Comparison of ENCODE assay signal across 8 mouse cellular contexts in genomic region chr4:127251963-127252585, GRCm38 (mm10). TPM values are rescaled to one million over a fixed set of nuclear protein-coding genes. Genes with fewer than 3 reads are reported as not detected.
DNase-seq lines count a peak whose midpoint lies in the region; ATAC-seq and TF ChIP-seq lines count a peak whose summit lies in the region.

No protein-coding gene starts in this region.

- no peaks in the 10 kb centered on the region for H3K27me3 ChIP-seq in forebrain, embryonic 14.5 days (replicated peaks; ENCODE audit: control insufficient read depth, insufficient read depth, low read length)
- no peaks in the 10 kb centered on the region for H3K27me3 ChIP-seq in forebrain, embryonic 10.5 days (ENCODE audit: poor library complexity, severe bottlenecking)
- H3K27me3 ChIP-seq in heart, embryonic 16.5 days (ENCODE audit: control insufficient read depth, insufficient read depth, low read length): no peaks in the 10 kb centered on the region
- no peaks in the 10 kb centered on the region for H3K27me3 ChIP-seq in small intestine, adult 2 months (ENCODE audit: control insufficient read depth, insufficient read depth, low read length)

- no peaks in the 10 kb centered on the region for H3K9me3 ChIP-seq in forebrain, embryonic 14.5 days (replicated peaks; ENCODE audit: control insufficient read depth, low read length)
- H3K9me3 ChIP-seq in forebrain, embryonic 10.5 days: no peaks in the 10 kb centered on the region
- H3K9me3 ChIP-seq in heart, embryonic 16.5 days (replicated peaks; ENCODE audit: control insufficient read depth, low read length): 0 out of 2 replicates have a peak, but pooled peaks cover 6% of the 10 kb centered on the region

- H3K36me3 ChIP-seq in forebrain, embryonic 14.5 days (ENCODE audit: control insufficient read depth, insufficient read depth, low read length): peaks cover 13% of the 10 kb centered on the region
- peaks cover 21% of the 10 kb centered on the region for H3K36me3 ChIP-seq in forebrain, embryonic 10.5 days (replicated peaks)
- H3K36me3 ChIP-seq in heart, embryonic 16.5 days (ENCODE audit: control insufficient read depth, insufficient read depth): peaks cover 11% of the 10 kb centered on the region
- H3K36me3 ChIP-seq in small intestine, adult 2 months (ENCODE audit: control insufficient read depth, insufficient read depth, low read length): peaks cover 7% of the 10 kb centered on the region; the same call in 1 of the 2 replicates

- no peaks in the 10 kb centered on the region for H3K4me1 ChIP-seq in forebrain, embryonic 14.5 days (ENCODE audit: control insufficient read depth, insufficient read depth, low read length)
- H3K4me1 ChIP-seq in forebrain, embryonic 10.5 days: peaks cover 5% of the 10 kb centered on the region
- peaks cover 12% of the 10 kb centered on the region for H3K4me1 ChIP-seq in heart, embryonic 16.5 days (ENCODE audit: control insufficient read depth, insufficient read depth, low read length)
- H3K4me1 ChIP-seq in small intestine, adult 2 months (ENCODE audit: control insufficient read depth, insufficient read depth, insufficient read length, low read length): no peaks in the 10 kb centered on the region

- DNase-seq in forebrain, embryonic 14.5 days (ENCODE audit: low spot score): no peak
- no peak for DNase-seq in forebrain, embryonic 10.5 days (ENCODE audit: extremely low spot score, low spot score)
- peak; percentile 30 for DNase-seq in Muller cell, postnatal 12 days (ENCODE audit: inconsistent ontology term)
- DNase-seq in cerebellum, postnatal 36 days: peak; percentile 78
- DNase-seq in left cerebral cortex, postnatal 4 days: peak; percentile 70
- no peak for DNase-seq in spleen, postnatal 36 days (ENCODE audit: low spot score in 2 of 2)

- intact Hi-C loops in left cerebral cortex, postnatal 4 days (cut with DNase I): loop anchor here (5.0 kb wide), 1 partner anchor 60 kb away; the partner anchor contains the start of gene Gja4

- H3K9ac ChIP-seq in forebrain, embryonic 14.5 days (ENCODE audit: low read length): peak overlapping the region; percentile 32; the same call in 1 of the 2 replicates
- H3K9ac ChIP-seq in heart, embryonic 16.5 days (ENCODE audit: low read length): peak overlapping the region; percentile 41

- 65% methylated on average over 22 of the region's 22 CpGs for WGBS in forebrain, embryonic 14.5 days
- 64% methylated on average over 22 of the region's 22 CpGs for WGBS in forebrain, embryonic 10.5 days
- WGBS in heart, embryonic 16.5 days: 28% methylated on average over 22 of the region's 22 CpGs
- WGBS in small intestine, adult 2 months: 38% methylated on average over 22 of the region's 22 CpGs

- H3K27ac ChIP-seq in forebrain, embryonic 14.5 days (ENCODE audit: low read depth, low read length): no peak overlapping the region
- H3K27ac ChIP-seq in forebrain, embryonic 10.5 days: no peak overlapping the region
- peak overlapping the region; percentile 68 for H3K27ac ChIP-seq in heart, embryonic 16.5 days (ENCODE audit: low read length)
- no peak overlapping the region for H3K27ac ChIP-seq in small intestine, adult 2 months (ENCODE audit: insufficient read depth, low read depth, low read length)

- no peak for ATAC-seq in forebrain, embryonic 14.5 days
- ATAC-seq in heart, embryonic 16.5 days (replicated peaks; ENCODE audit: extremely low read depth, insufficient read depth, low FRiP score): peak; percentile 82

- no peak for TF ChIP-seq POLR2A in small intestine, adult 2 months (IDR thresholded peaks at IDR 0.05; ENCODE audit: low read depth, low read length)

- H3K4me3 ChIP-seq in forebrain, embryonic 14.5 days (ENCODE audit: low read depth, low read length): no peak overlapping the region
- no peak overlapping the region for H3K4me3 ChIP-seq in forebrain, embryonic 10.5 days
- peak overlapping the region; percentile 29 for H3K4me3 ChIP-seq in heart, embryonic 16.5 days (ENCODE audit: low read length)
- H3K4me3 ChIP-seq in small intestine, adult 2 months (ENCODE audit: low read depth, low read length): peak overlapping the region; percentile 17; the same call in 1 of the 2 replicates

- TF ChIP-seq CTCF in small intestine, adult 2 months (IDR thresholded peaks at IDR 0.05; ENCODE audit: extremely low read depth, insufficient read length, insufficient replicate concordance, low read depth, low read length): no peak

- H3K4me2 ChIP-seq in forebrain, embryonic 14.5 days (ENCODE audit: low read length): no peak overlapping the region
- peak overlapping the region; percentile 60 for H3K4me2 ChIP-seq in heart, embryonic 16.5 days (ENCODE audit: low read depth, low read length)

RNA-seq across cellular contexts. Expression of gene Smim12, which starts 8.5 kb away (rescaled TPM):
- polyA plus RNA-seq in forebrain, embryonic 14.5 days (2014; fragmentation: Nextera tagmentation; extraction: Ambion mirVana): 53.2 and 61.1 TPM in 2 replicates
- 78.0 and 79.1 TPM in 2 replicates for polyA plus RNA-seq in forebrain, embryonic 10.5 days (2016; fragmentation: Nextera tagmentation; extraction: Ambion mirVana)
- polyA plus RNA-seq in heart, embryonic 16.5 days (2015; fragmentation: Nextera tagmentation; extraction: Ambion mirVana): 67.2 and 69.3 TPM in 2 replicates
- 10 to 100 TPM; 27.1 to 29.3 TPM for total RNA-seq in left cerebral cortex, postnatal 4 days (2021)
- 13.4 and 18.1 TPM in 2 replicates for polyA plus RNA-seq in small intestine, adult 2 months (2012; rRNA removed)

Comparison
In these comparisons a context has a peak if more than half of its experiments do, and no peak if none do; other contexts are left out.
1. DNase-seq: peak in Muller cell, postnatal 12 days (single experiment), cerebellum, postnatal 36 days (2 of 2) and left cerebral cortex, postnatal 4 days (single experiment); none in forebrain, embryonic 14.5 days (single experiment), forebrain, embryonic 10.5 days (single experiment) and spleen, postnatal 36 days (0 of 2).
2. H3K4me3 ChIP-seq: peak in heart, embryonic 16.5 days (single experiment) and small intestine, adult 2 months (single experiment); none in forebrain, embryonic 14.5 days (single experiment) and forebrain, embryonic 10.5 days (single experiment).